Comparison of ENCODE assay signal across 33 mouse cellular contexts in the genomic region with DNA sequence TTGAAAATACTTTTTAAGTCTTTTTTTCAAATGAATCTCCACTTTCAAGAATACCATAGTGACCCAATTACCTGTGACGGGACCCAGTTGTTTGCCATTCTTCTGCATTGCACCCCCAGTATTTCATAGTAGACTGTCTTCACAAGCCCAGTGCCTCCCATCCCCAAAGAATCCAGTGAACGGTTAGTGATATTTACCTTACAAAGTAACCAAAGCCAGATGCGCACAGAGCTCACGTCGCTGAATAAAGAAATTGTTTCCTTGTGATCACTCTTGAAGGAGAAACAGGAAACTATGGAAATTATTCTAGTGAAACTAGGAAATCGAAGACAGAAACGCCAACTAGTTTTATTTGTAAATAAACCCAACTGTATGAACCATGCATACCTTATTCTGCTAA.
DNase-seq lines count a peak whose midpoint lies in the region; ATAC-seq lines count a peak whose summit lies in the region.
"Had no signal": no experiment of that assay in that cellular context is flagged by ENCODE, and none has a peak within 500 bp of the region (broad histone marks: within the 10 kb centered on the region; RNA-seq: fewer than 3 reads in every experiment).

No protein-coding gene starts in this region.

- intact Hi-C loops in heart, postnatal 10 days (cut with DNase I) = no loop called here

- no peak overlapping the region for H3K4me3 ChIP-seq in embryonic facial prominence, embryonic 10.5 days
- H3K4me3 ChIP-seq in embryonic facial prominence, embryonic 15.5 days (replicated peaks) = no peak overlapping the region
- H3K4me3 ChIP-seq in limb, embryonic 13.5 days = no peak overlapping the region
- H3K4me3 ChIP-seq: heart, adult 2 months; heart, embryonic 12.5 days; kidney, embryonic 15.5 days; liver, embryonic 12.5 days; myocyte; neural tube, embryonic 12.5 days had no signal

- no peaks in the 10 kb centered on the region for H3K36me3 ChIP-seq in embryonic facial prominence, embryonic 10.5 days (replicated peaks)
- no peaks in the 10 kb centered on the region for H3K36me3 ChIP-seq in embryonic facial prominence, embryonic 15.5 days
- no peaks in the 10 kb centered on the region for H3K36me3 ChIP-seq in limb, embryonic 13.5 days
- H3K36me3 ChIP-seq: G1E; heart, embryonic 12.5 days; kidney, embryonic 15.5 days; liver, embryonic 12.5 days; neural tube, embryonic 12.5 days had no signal

- WGBS in embryonic facial prominence, embryonic 10.5 days = 40% methylated on average over 7 of the region's 7 CpGs
- WGBS in embryonic facial prominence, embryonic 15.5 days = 36% methylated on average over 7 of the region's 7 CpGs
- 30% methylated on average over 7 of the region's 7 CpGs for WGBS in limb, embryonic 13.5 days

- no peak overlapping the region; the same call in 1 of the 2 replicates for H3K4me2 ChIP-seq in embryonic facial prominence, embryonic 15.5 days (replicated peaks)
- no peak overlapping the region for H3K4me2 ChIP-seq in limb, embryonic 13.5 days (replicated peaks)
- H3K4me2 ChIP-seq: heart, embryonic 12.5 days; kidney, embryonic 15.5 days; liver, embryonic 12.5 days; neural tube, embryonic 12.5 days had no signal

- H3K9ac ChIP-seq in embryonic facial prominence, embryonic 15.5 days = no peak overlapping the region
- no peak overlapping the region for H3K9ac ChIP-seq in limb, embryonic 13.5 days
- H3K9ac ChIP-seq: heart, embryonic 12.5 days; kidney, embryonic 15.5 days; liver, embryonic 12.5 days; liver, postnatal 0 days; neural tube, embryonic 12.5 days had no signal

- H3K27ac ChIP-seq in embryonic facial prominence, embryonic 10.5 days (replicated peaks) = peak overlapping the region; percentile 98
- H3K27ac ChIP-seq in embryonic facial prominence, embryonic 15.5 days (replicated peaks) = peak overlapping the region; percentile 29; the same call in 1 of the 2 replicates
- peak overlapping the region; percentile 28; the same call in 1 of the 2 replicates for H3K27ac ChIP-seq in limb, embryonic 13.5 days
- H3K27ac ChIP-seq: heart, adult 2 months; liver, embryonic 12.5 days; macrophage; neural tube, embryonic 12.5 days; stomach, postnatal 0 days had no signal

- peak; percentile 35 for DNase-seq in embryo, embryonic 10 days (ENCODE audit: low spot score)
- DNase-seq in embryo, embryonic 9.5 days (ENCODE audit: extremely low spot score) = no peak
- DNase-seq in embryonic facial prominence, embryonic 10.5 days (ENCODE audit: low spot score) = peak; percentile 50
- DNase-seq in cerebellum, adult 11 months = no peak
- DNase-seq in heart, postnatal 10 days = no peak
- DNase-seq in lung, postnatal 36 days = no peak
- DNase-seq: adrenal gland, adult 8-10 months; cerebellum, adult 9-10 months; cerebellum, postnatal 36 days; gastrocnemius, postnatal 25 days; heart, adult 2 months; kidney, adult 18-20 months; kidney, postnatal 36 days; left cerebral cortex, postnatal 4 days; liver, postnatal 0 days; right cerebral cortex, adult 18-20 months; right cerebral cortex, postnatal 4 days; thymus, adult 18-20 months; thymus, postnatal 25 days had no signal

- H3K9me3 ChIP-seq in embryonic facial prominence, embryonic 10.5 days = no peaks in the 10 kb centered on the region
- H3K9me3 ChIP-seq in embryonic facial prominence, embryonic 15.5 days (replicated peaks) = no peaks in the 10 kb centered on the region
- no peaks in the 10 kb centered on the region for H3K9me3 ChIP-seq in limb, embryonic 13.5 days
- H3K9me3 ChIP-seq: G1E; heart, embryonic 12.5 days; kidney, embryonic 15.5 days; liver, embryonic 12.5 days; neural tube, embryonic 12.5 days had no signal

- peaks cover 58% of the 10 kb centered on the region for H3K4me1 ChIP-seq in embryonic facial prominence, embryonic 10.5 days
- peaks cover 61% of the 10 kb centered on the region for H3K4me1 ChIP-seq in embryonic facial prominence, embryonic 15.5 days
- peaks cover 74% of the 10 kb centered on the region for H3K4me1 ChIP-seq in limb, embryonic 13.5 days

- H3K27me3 ChIP-seq in embryonic facial prominence, embryonic 10.5 days (replicated peaks; ENCODE audit: low read depth, poor library complexity, severe bottlenecking) = no peaks in the 10 kb centered on the region
- H3K27me3 ChIP-seq in embryonic facial prominence, embryonic 15.5 days = no peaks in the 10 kb centered on the region
- no peaks in the 10 kb centered on the region for H3K27me3 ChIP-seq in limb, embryonic 13.5 days
- H3K27me3 ChIP-seq: heart, embryonic 12.5 days; kidney, embryonic 15.5 days; liver, embryonic 12.5 days; neural tube, embryonic 12.5 days had no signal

- no peak for ATAC-seq in embryonic facial prominence, embryonic 15.5 days (ENCODE audit: insufficient number of reproducible peaks, low FRiP score, low TSS enrichment, low read depth)
- no peak for ATAC-seq in limb, embryonic 13.5 days (ENCODE audit: low FRiP score, low read depth)
- ATAC-seq: forebrain, embryonic 14.5 days; hindbrain, embryonic 16.5 days; liver, embryonic 12.5 days; liver, postnatal 0 days; lung, postnatal 0 days; midbrain, embryonic 16.5 days had no signal

Comparison
In these comparisons a context has a peak if more than half of its experiments do, and no peak if none do; other contexts are left out.
1. DNase-seq: peak in embryo, embryonic 10 days (single experiment) and embryonic facial prominence, embryonic 10.5 days (single experiment); none in embryo, embryonic 9.5 days (single experiment), cerebellum, adult 11 months (single experiment), heart, postnatal 10 days (0 of 2) and lung, postnatal 36 days (single experiment).
2. H3K27ac ChIP-seq: peak in every context shown above with its lines; median percentile 98 in embryonic facial prominence, embryonic 10.5 days; 29 in embryonic facial prominence, embryonic 15.5 days; 28 in limb, embryonic 13.5 days.